Mouse (Mus musculus) telencephalon, adult 2 months (tissue): ENCODE data around the gene Rps17.

Source experiments
- DNase-seq: peaks from one replicate; pipeline ENCODE4 v3.0.0-alpha.2; 2011; ENCODE audit warnings: low read depth, low spot score

Rps17 gene

GRCm38 (mm10) chr7:81344544-81345446 lies at the start of gene Rps17:
Gene Rps17 (minus strand): TSS chr7:81345254.
- peak; percentile 87 for DNase-seq

GRCm38 (mm10) chr7:81379363-81379762 lies 34.3 kb upstream of the Rps17 start:
- DNase-seq, result no peak

GRCm38 (mm10) chr7:81372337-81372920 lies 27.4 kb upstream of the Rps17 start:
- DNase-seq, result peak; percentile 89

- no peak for DNase-seq
These were observed 26.8 kb upstream of the Rps17 start for GRCm38 (mm10) chr7:81371811-81372210.

GRCm38 (mm10) chr7:81369724-81370123 lies 24.7 kb upstream of the Rps17 start:
- peak; percentile 81 for DNase-seq

- no peak for DNase-seq
These were observed 22.9 kb upstream of the Rps17 start for GRCm38 (mm10) chr7:81367946-81368345.

GRCm38 (mm10) chr7:81356975-81357374 lies 11.9 kb upstream of the Rps17 start:
- DNase-seq, result no peak

- DNase-seq, result no peak
These were observed 11.3 kb upstream of the Rps17 start for GRCm38 (mm10) chr7:81356360-81356759.

GRCm38 (mm10) chr7:81355746-81356145 lies 10.7 kb upstream of the Rps17 start:
- DNase-seq, result no peak

GRCm38 (mm10) chr7:81351826-81352225 lies 6.8 kb upstream of the Rps17 start:
- DNase-seq, result no peak

- no peak for DNase-seq
These were observed 3.2 kb upstream of the Rps17 start for GRCm38 (mm10) chr7:81348206-81348605.

GRCm38 (mm10) chr7:81345447-81346170 lies 555 bp upstream of the Rps17 start:
- no peak for DNase-seq

GRCm38 (mm10) chr7:81343831-81344230 lies 1.2 kb downstream of the Rps17 start:
- DNase-seq, result no peak

GRCm38 (mm10) chr7:81343316-81343715 lies 1.7 kb downstream of the Rps17 start:
- DNase-seq, result no peak

GRCm38 (mm10) chr7:81342356-81343094 lies 2.5 kb downstream of the Rps17 start:
- no peak for DNase-seq

- no peak for DNase-seq
These were observed 3.5 kb downstream of the Rps17 start for GRCm38 (mm10) chr7:81341563-81341962.

GRCm38 (mm10) chr7:81339783-81340182 lies 5.3 kb downstream of the Rps17 start:
- DNase-seq, result no peak

GRCm38 (mm10) chr7:81338522-81338873 lies 6.6 kb downstream of the Rps17 start:
- DNase-seq, result no peak

- no peak for DNase-seq
These were observed 7.1 kb downstream of the Rps17 start for GRCm38 (mm10) chr7:81337785-81338521.

- no peak for DNase-seq
These were observed 8.6 kb downstream of the Rps17 start for GRCm38 (mm10) chr7:81336432-81336786.
